Mouse (Mus musculus): ENCODE results near the gene Adipor1. TPM values are rescaled to one million over a fixed set of nuclear protein-coding genes. Genes with fewer than 3 reads are reported as not detected.

Gene Adipor1
- total and polyA plus RNA-seq, 2 experiments from 2014 or later = 68.2 to 82.0 TPM

GRCm38 (mm10) chr1:134419176-134419575, 4.0 kb downstream of the Adipor1 start:
- no peaks in the 10 kb centered on the region for H3K27me3 ChIP-seq (ENCODE audit: insufficient read depth, low read length)
- H3K9ac ChIP-seq = no peak overlapping the region
- no peak overlapping the region for H3K4me2 ChIP-seq (ENCODE audit: low read depth)
- H3K4me1 ChIP-seq (ENCODE audit: insufficient read depth) = peaks cover 11% of the 10 kb centered on the region
- ATAC-seq (no peak), DNase-seq (no peak)
- H3K27ac ChIP-seq (ENCODE audit: low read depth, low read length) = no peak overlapping the region
- no peaks in the 10 kb centered on the region for H3K9me3 ChIP-seq (ENCODE audit: low read length)
- no peak for TF ChIP-seq CTCF (IDR thresholded peaks at IDR 0.05; ENCODE audit: low read depth)
- no peak overlapping the region for H3K4me3 ChIP-seq (ENCODE audit: low read depth, low read length)
- peaks cover under 1% of the 10 kb centered on the region for H3K36me3 ChIP-seq (ENCODE audit: insufficient read depth)
- 74% methylated on average over 1 of the region's 1 CpGs for WGBS

- Histone ChIP-seq H3K27me3 (ENCODE audit: insufficient read depth, low read length) (no peaks in the 10 kb centered on the region), H3K4me2 (ENCODE audit: low read depth) (no peak overlapping the region), H3K36me3 (ENCODE audit: insufficient read depth) (peaks cover 8% of the 10 kb centered on the region), H3K27ac (ENCODE audit: low read depth, low read length) (no peak overlapping the region), H3K9me3 (ENCODE audit: low read length) (no peaks in the 10 kb centered on the region), H3K9ac (no peak overlapping the region), H3K4me1 (ENCODE audit: insufficient read depth) (peaks cover 7% of the 10 kb centered on the region), H3K4me3 (ENCODE audit: low read depth, low read length) (no peak overlapping the region)
- no peak for DNase-seq
- no peak for TF ChIP-seq CTCF (IDR thresholded peaks at IDR 0.05; ENCODE audit: low read depth)
- ATAC-seq = no peak
- WGBS = 30% methylated on average over 5 of the region's 5 CpGs
These were observed 4.7 kb downstream of the Adipor1 start for GRCm38 (mm10) chr1:134419751-134420458.

- H3K4me1 ChIP-seq (ENCODE audit: insufficient read depth) = no peaks in the 10 kb centered on the region
- no peak overlapping the region for H3K9ac ChIP-seq
- DNase-seq (no peak), ATAC-seq (no peak)
- H3K36me3 ChIP-seq (ENCODE audit: insufficient read depth) = peaks cover 45% of the 10 kb centered on the region
- H3K9me3 ChIP-seq (ENCODE audit: low read length) = no peaks in the 10 kb centered on the region
- H3K27ac ChIP-seq (ENCODE audit: low read depth, low read length) = no peak overlapping the region
- TF ChIP-seq CTCF (IDR thresholded peaks at IDR 0.05; ENCODE audit: low read depth) = no peak
- 80% methylated on average over 10 of the region's 10 CpGs for WGBS
- H3K27me3 ChIP-seq (ENCODE audit: insufficient read depth, low read length) = no peaks in the 10 kb centered on the region
- H3K4me3 ChIP-seq (ENCODE audit: low read depth, low read length) = no peak overlapping the region
- H3K4me2 ChIP-seq (ENCODE audit: low read depth) = no peak overlapping the region
These were observed 8.7 kb downstream of the Adipor1 start for GRCm38 (mm10) chr1:134423911-134424310.

GRCm38 (mm10) chr1:134426289-134426688, 11.1 kb downstream of the Adipor1 start:
- H3K4me3 ChIP-seq (ENCODE audit: low read depth, low read length) = no peak overlapping the region
- H3K4me1 ChIP-seq (ENCODE audit: insufficient read depth) = no peaks in the 10 kb centered on the region
- H3K27ac ChIP-seq (ENCODE audit: low read depth, low read length) = no peak overlapping the region
- no peaks in the 10 kb centered on the region for H3K9me3 ChIP-seq (ENCODE audit: low read length)
- DNase-seq (no peak), ATAC-seq (no peak)
- peaks cover 54% of the 10 kb centered on the region for H3K36me3 ChIP-seq (ENCODE audit: insufficient read depth)
- no peak overlapping the region for H3K4me2 ChIP-seq (ENCODE audit: low read depth)
- TF ChIP-seq CTCF (IDR thresholded peaks at IDR 0.05; ENCODE audit: low read depth) = no peak
- H3K27me3 ChIP-seq (ENCODE audit: insufficient read depth, low read length) = no peaks in the 10 kb centered on the region
- H3K9ac ChIP-seq = no peak overlapping the region
- 94% methylated on average over 5 of the region's 5 CpGs for WGBS

GRCm38 (mm10) chr1:134433002-134433401, 17.8 kb downstream of the Adipor1 start:
- no peak overlapping the region for H3K9ac ChIP-seq
- no peak for ATAC-seq
- WGBS = 90% methylated on average over 10 of the region's 10 CpGs
- H3K4me1 ChIP-seq (ENCODE audit: insufficient read depth) = no peaks in the 10 kb centered on the region
- H3K4me2 ChIP-seq (ENCODE audit: low read depth) = no peak overlapping the region
- DNase-seq = no peak
- H3K27me3 ChIP-seq (ENCODE audit: insufficient read depth, low read length) = no peaks in the 10 kb centered on the region
- no peak overlapping the region for H3K27ac ChIP-seq (ENCODE audit: low read depth, low read length)
- no peaks in the 10 kb centered on the region for H3K9me3 ChIP-seq (ENCODE audit: low read length)
- no peak overlapping the region for H3K4me3 ChIP-seq (ENCODE audit: low read depth, low read length)
- no peak for TF ChIP-seq CTCF (IDR thresholded peaks at IDR 0.05; ENCODE audit: low read depth)
- peaks cover 40% of the 10 kb centered on the region for H3K36me3 ChIP-seq (ENCODE audit: insufficient read depth)

GRCm38 (mm10) chr1:134433473-134433872, 18.3 kb downstream of the Adipor1 start:
- ATAC-seq (no peak), DNase-seq (no peak)
- no peak overlapping the region for H3K4me2 ChIP-seq (ENCODE audit: low read depth)
- H3K4me1 ChIP-seq (ENCODE audit: insufficient read depth) = no peaks in the 10 kb centered on the region
- H3K9me3 ChIP-seq (ENCODE audit: low read length) = no peaks in the 10 kb centered on the region
- no peak overlapping the region for H3K9ac ChIP-seq
- no peaks in the 10 kb centered on the region for H3K27me3 ChIP-seq (ENCODE audit: insufficient read depth, low read length)
- 95% methylated on average over 4 of the region's 4 CpGs for WGBS
- peaks cover 35% of the 10 kb centered on the region for H3K36me3 ChIP-seq (ENCODE audit: insufficient read depth)
- H3K27ac ChIP-seq (ENCODE audit: low read depth, low read length) = no peak overlapping the region
- H3K4me3 ChIP-seq (ENCODE audit: low read depth, low read length) = no peak overlapping the region
- TF ChIP-seq CTCF (IDR thresholded peaks at IDR 0.05; ENCODE audit: low read depth) = no peak

GRCm38 (mm10) chr1:134435414-134435813, 20.2 kb downstream of the Adipor1 start:
- H3K9me3 ChIP-seq (ENCODE audit: low read length) = no peaks in the 10 kb centered on the region
- no peak for ATAC-seq
- H3K4me3 ChIP-seq (ENCODE audit: low read depth, low read length) = no peak overlapping the region
- TF ChIP-seq CTCF (IDR thresholded peaks at IDR 0.05; ENCODE audit: low read depth) = peak; percentile 45
- H3K4me2 ChIP-seq (ENCODE audit: low read depth) = no peak overlapping the region
- no peak for DNase-seq
- no peak overlapping the region for H3K27ac ChIP-seq (ENCODE audit: low read depth, low read length)
- 28% methylated on average over 4 of the region's 4 CpGs for WGBS
- H3K27me3 ChIP-seq (ENCODE audit: insufficient read depth, low read length) = no peaks in the 10 kb centered on the region
- no peaks in the 10 kb centered on the region for H3K4me1 ChIP-seq (ENCODE audit: insufficient read depth)
- no peak overlapping the region for H3K9ac ChIP-seq
- H3K36me3 ChIP-seq (ENCODE audit: insufficient read depth) = peaks cover 27% of the 10 kb centered on the region

Measured in forebrain, postnatal 0 days (tissue).